Mouse (Mus musculus): ENCODE measurements around the gene Smim5. TPM values are rescaled to one million over a fixed set of nuclear protein-coding genes. Genes with fewer than 3 reads are reported as not detected.
"Not testable (repeated sequence)": the region's sequence is repeated elsewhere in the genome, so short reads cannot be mapped to it uniquely, and the experiment has no call there.

Gene Smim5
- polyA plus RNA-seq (2012; rRNA removed) = 9.2 and 13.7 TPM in 2 replicates

GRCm38 (mm10) chr11:115899486-115900266, at the start of gene Smim5:
Smim5 (plus strand) TSS chr11:115899966.
- no peak for DNase-seq (ENCODE audit: low read depth)

- no peak for DNase-seq (ENCODE audit: low read depth)
Measured at GRCm38 (mm10) chr11:115854674-115855073, 45.1 kb upstream of the Smim5 start.

GRCm38 (mm10) chr11:115857146-115857545, 42.6 kb upstream of the Smim5 start:
- not testable (repeated sequence) for DNase-seq (ENCODE audit: low read depth)

- no peak for DNase-seq (ENCODE audit: low read depth)
Measured at GRCm38 (mm10) chr11:115857936-115858335, 41.8 kb upstream of the Smim5 start.

- DNase-seq (ENCODE audit: low read depth) = no peak
Measured at GRCm38 (mm10) chr11:115858354-115858753, 41.4 kb upstream of the Smim5 start, which contains the start of gene Myo15b. Myo15b (plus strand) TSS chr11:115858406.

- no peak for DNase-seq (ENCODE audit: low read depth)
Measured at GRCm38 (mm10) chr11:115859143-115859945, 40.4 kb upstream of the Smim5 start.

- DNase-seq (ENCODE audit: low read depth) = no peak
Measured at GRCm38 (mm10) chr11:115863895-115864294, 35.9 kb upstream of the Smim5 start.

- DNase-seq (ENCODE audit: low read depth) = peak; percentile 12
Measured at GRCm38 (mm10) chr11:115869393-115869792, 30.4 kb upstream of the Smim5 start.

- DNase-seq (ENCODE audit: low read depth) = no peak
Measured at GRCm38 (mm10) chr11:115872437-115872836, 27.3 kb upstream of the Smim5 start.

- no peak for DNase-seq (ENCODE audit: low read depth)
Measured at GRCm38 (mm10) chr11:115875935-115876334, 23.8 kb upstream of the Smim5 start.

GRCm38 (mm10) chr11:115876438-115876837, 23.3 kb upstream of the Smim5 start:
- no peak for DNase-seq (ENCODE audit: low read depth)

GRCm38 (mm10) chr11:115877174-115877755, 22.5 kb upstream of the Smim5 start:
- no peak for DNase-seq (ENCODE audit: low read depth)

- no peak for DNase-seq (ENCODE audit: low read depth)
Measured at GRCm38 (mm10) chr11:115878071-115878470, 21.7 kb upstream of the Smim5 start.

GRCm38 (mm10) chr11:115881002-115881401, 18.8 kb upstream of the Smim5 start:
- DNase-seq (ENCODE audit: low read depth) = no peak

- no peak for DNase-seq (ENCODE audit: low read depth)
Measured at GRCm38 (mm10) chr11:115883251-115883650, 16.5 kb upstream of the Smim5 start.

- DNase-seq (ENCODE audit: low read depth) = no peak
Measured at GRCm38 (mm10) chr11:115884361-115884760, 15.4 kb upstream of the Smim5 start.

- DNase-seq (ENCODE audit: low read depth) = no peak
Measured at GRCm38 (mm10) chr11:115885281-115885680, 14.5 kb upstream of the Smim5 start.

- no peak for DNase-seq (ENCODE audit: low read depth)
Measured at GRCm38 (mm10) chr11:115886446-115886845, 13.3 kb upstream of the Smim5 start.

- no peak for DNase-seq (ENCODE audit: low read depth)
Measured at GRCm38 (mm10) chr11:115888020-115888419, 11.7 kb upstream of the Smim5 start.

- no peak for DNase-seq (ENCODE audit: low read depth)
Measured at GRCm38 (mm10) chr11:115889159-115889558, 10.6 kb upstream of the Smim5 start.

GRCm38 (mm10) chr11:115892213-115892612, 7.6 kb upstream of the Smim5 start:
- DNase-seq (ENCODE audit: low read depth) = no peak

- no peak for DNase-seq (ENCODE audit: low read depth)
Measured at GRCm38 (mm10) chr11:115893071-115893470, 6.7 kb upstream of the Smim5 start.

Measured in gonadal fat pad, adult 2 months (tissue).